Mouse (Mus musculus): Measurements from ENCODE around the gene Pomc.

GRCm38 (mm10) chr12:4008731-4009130, 54.0 kb downstream of the Pomc start:
- TF ChIP-seq CTCF (IDR thresholded peaks at IDR 0.05; ENCODE audit: insufficient read depth, low read length), result no peak
- no peak for TF ChIP-seq POLR2A (IDR thresholded peaks at IDR 0.05; ENCODE audit: borderline replicate concordance, extremely low read depth, low read depth, low read length)

Measured in lung, adult 2 months (tissue).